Comparison of ENCODE assay signal across 19 mouse cellular contexts in genomic region chr16:32127046-32127445, GRCm38 (mm10). TPM values are rescaled to one million over a fixed set of nuclear protein-coding genes. Genes with fewer than 3 reads are reported as not detected.
DNase-seq lines count a peak whose midpoint lies in the region; ATAC-seq and TF ChIP-seq lines count a peak whose summit lies in the region.
"Had no signal": no experiment of that assay in that cellular context is flagged by ENCODE, and none has a peak within 500 bp of the region (broad histone marks: within the 10 kb centered on the region; RNA-seq: fewer than 3 reads in every experiment).

No protein-coding gene starts in this region.

- peak; percentile 19 for DNase-seq in adrenal gland, postnatal 14 days
- no peak for DNase-seq in adrenal gland, postnatal 25 days
- peak; percentile 18 for DNase-seq in heart, postnatal 0 days (ENCODE audit: low spot score)
- no peak for DNase-seq in heart, postnatal 4 days
- DNase-seq in lung, adult 2 months: no peak
- DNase-seq in urinary bladder, adult 18-20 months (ENCODE audit: low spot score in 2 of 2): no peak
- DNase-seq in ovary, adult 18-20 months (ENCODE audit: low spot score): no peak
- DNase-seq: cerebellum, adult 11-12 months; right cerebral cortex, postnatal 4 days had no signal

- no peak overlapping the region for H3K9ac ChIP-seq in heart, postnatal 0 days (replicated peaks; ENCODE audit: low read depth, low read length)
- H3K9ac ChIP-seq in lung, embryonic 15.5 days: no peak overlapping the region
- H3K9ac ChIP-seq: forebrain, embryonic 13.5 days; hindbrain, embryonic 12.5 days; limb, embryonic 13.5 days; neural tube, embryonic 13.5 days had no signal

- H3K36me3 ChIP-seq in heart, postnatal 0 days (replicated peaks; ENCODE audit: control insufficient read depth, insufficient read depth, low read length): no peaks in the 10 kb centered on the region
- no peaks in the 10 kb centered on the region for H3K36me3 ChIP-seq in lung, embryonic 15.5 days
- H3K36me3 ChIP-seq: hindbrain, embryonic 12.5 days; limb, embryonic 13.5 days; neural tube, embryonic 13.5 days had no signal

- H3K4me2 ChIP-seq in heart, postnatal 0 days (ENCODE audit: low read depth, low read length): no peak overlapping the region
- no peak overlapping the region for H3K4me2 ChIP-seq in lung, embryonic 15.5 days
- H3K4me2 ChIP-seq: forebrain, embryonic 13.5 days; hindbrain, embryonic 12.5 days; limb, embryonic 13.5 days; neural tube, embryonic 13.5 days had no signal

- H3K4me3 ChIP-seq in heart, postnatal 0 days (ENCODE audit: low read depth, low read length): no peak overlapping the region
- no peak overlapping the region for H3K4me3 ChIP-seq in lung, embryonic 15.5 days
- no peak overlapping the region for H3K4me3 ChIP-seq in lung, adult 2 months (replicated peaks; ENCODE audit: extremely low read depth, low read depth, low read length)
- H3K4me3 ChIP-seq: forebrain, embryonic 13.5 days; hindbrain, embryonic 12.5 days; left cerebral cortex, adult 2 months; limb, embryonic 13.5 days; neural tube, embryonic 13.5 days had no signal

- 0 out of 2 replicates have a peak, but pooled peaks cover 10% of the 10 kb centered on the region for H3K4me1 ChIP-seq in heart, postnatal 0 days (ENCODE audit: control insufficient read depth, insufficient read depth)
- H3K4me1 ChIP-seq in lung, embryonic 15.5 days: peaks cover 4% of the 10 kb centered on the region; the same call in 1 of the 2 replicates
- H3K4me1 ChIP-seq in lung, adult 2 months (ENCODE audit: control insufficient read depth, insufficient read depth, low read length): peaks cover 12% of the 10 kb centered on the region
- H3K4me1 ChIP-seq: forebrain, embryonic 13.5 days; hindbrain, embryonic 12.5 days; limb, embryonic 13.5 days; neural tube, embryonic 13.5 days had no signal

- peak; percentile 43; the same call in 1 of the 2 replicates for ATAC-seq in heart, postnatal 0 days (ENCODE audit: insufficient read depth, low read depth)
- ATAC-seq in lung, embryonic 15.5 days (ENCODE audit: borderline replicate concordance, extremely low read depth, low FRiP score, low TSS enrichment): peak; percentile 58
- ATAC-seq: activated CD4-positive, CD25-positive, alpha-beta regulatory T cell, adult 4 months; forebrain, embryonic 13.5 days had no signal

- TF ChIP-seq EP300 in heart, postnatal 0 days (IDR thresholded peaks at IDR 0.05; ENCODE audit: low read depth): no peak

- no peak for TF ChIP-seq POLR2A in lung, adult 2 months (IDR thresholded peaks at IDR 0.05; ENCODE audit: borderline replicate concordance, extremely low read depth, low read depth, low read length)

- no peaks in the 10 kb centered on the region for H3K27me3 ChIP-seq in heart, postnatal 0 days (ENCODE audit: control insufficient read depth, insufficient read depth, low read length)
- H3K27me3 ChIP-seq in lung, embryonic 15.5 days: no peaks in the 10 kb centered on the region
- H3K27me3 ChIP-seq: forebrain, embryonic 13.5 days; hindbrain, embryonic 12.5 days; limb, embryonic 13.5 days; neural tube, embryonic 13.5 days had no signal

- TF ChIP-seq CTCF in heart, postnatal 0 days (IDR thresholded peaks at IDR 0.05; ENCODE audit: low read depth): no peak
- TF ChIP-seq CTCF in lung, adult 2 months (IDR thresholded peaks at IDR 0.05; ENCODE audit: insufficient read depth, low read length): no peak

- H3K9me3 ChIP-seq in heart, postnatal 0 days (replicated peaks; ENCODE audit: control insufficient read depth, low read length): no peaks in the 10 kb centered on the region
- H3K9me3 ChIP-seq in lung, embryonic 15.5 days: no peaks in the 10 kb centered on the region
- H3K9me3 ChIP-seq: forebrain, embryonic 13.5 days; hindbrain, embryonic 12.5 days; limb, embryonic 13.5 days; neural tube, embryonic 13.5 days had no signal

- peak overlapping the region; percentile 32 for H3K27ac ChIP-seq in heart, postnatal 0 days (ENCODE audit: low read depth)
- H3K27ac ChIP-seq in lung, embryonic 15.5 days: peak overlapping the region; percentile 73
- H3K27ac ChIP-seq: forebrain, embryonic 13.5 days; hindbrain, embryonic 12.5 days; left cerebral cortex, adult 2 months; limb, embryonic 13.5 days; neural tube, embryonic 13.5 days had no signal

- WGBS in heart, postnatal 0 days: 73% methylated on average over 4 of the region's 4 CpGs
- WGBS in lung, embryonic 15.5 days: 62% methylated on average over 4 of the region's 4 CpGs
- WGBS in lung, adult 2 months: 47% methylated on average over 4 of the region's 4 CpGs

RNA-seq across cellular contexts. Expression of gene Cep19, which starts 27.4 kb away (rescaled TPM):
- total RNA-seq in adrenal gland, postnatal 14 days (2021): 9.9 and 11.3 TPM in 2 replicates
- total RNA-seq in adrenal gland, postnatal 25 days (2021): 13.5 and 15.7 TPM in 2 replicates
- 4.2 and 12.1 TPM in 2 replicates for total RNA-seq in heart, postnatal 0 days (2014; rRNA removed; ENCODE audit: low replicate concordance)
- polyA plus RNA-seq in heart, postnatal 0 days (2015; fragmentation: Nextera tagmentation; extraction: Ambion mirVana): 19.6 and 20.1 TPM in 2 replicates
- 1 to 10 TPM; 9.8 to 9.9 TPM for total RNA-seq in heart, postnatal 4 days (2021)
- polyA plus RNA-seq in lung, embryonic 15.5 days (2015; fragmentation: Nextera tagmentation; extraction: Ambion mirVana): 29.8 and 30.3 TPM in 2 replicates
- polyA plus RNA-seq in lung, adult 2 months (2012; rRNA removed): 7.8 and 9.2 TPM in 2 replicates

RNA-seq across cellular contexts. Expression of gene Pigx, which starts 27.5 kb away (rescaled TPM):
- total RNA-seq in adrenal gland, postnatal 14 days (2021): 36.8 and 37.7 TPM in 2 replicates
- 29.8 and 33.6 TPM in 2 replicates for total RNA-seq in adrenal gland, postnatal 25 days (2021)
- 35.8 and 44.9 TPM in 2 replicates for total RNA-seq in heart, postnatal 0 days (2014; rRNA removed; ENCODE audit: low replicate concordance)
- polyA plus RNA-seq in heart, postnatal 0 days (2015; fragmentation: Nextera tagmentation; extraction: Ambion mirVana): 61.0 and 63.7 TPM in 2 replicates
- 10 to 100 TPM; 26.2 to 29.6 TPM for total RNA-seq in heart, postnatal 4 days (2021)
- polyA plus RNA-seq in lung, embryonic 15.5 days (2015; fragmentation: Nextera tagmentation; extraction: Ambion mirVana): 88.9 and 95.6 TPM in 2 replicates
- 19.6 and 20.0 TPM in 2 replicates for polyA plus RNA-seq in lung, adult 2 months (2012; rRNA removed)

RNA-seq across cellular contexts. Expression of gene Nrros, which starts 38.3 kb away (rescaled TPM):
- 8.0 and 17.4 TPM in 2 replicates for total RNA-seq in adrenal gland, postnatal 14 days (2021)
- total RNA-seq in adrenal gland, postnatal 25 days (2021): 6.1 and 8.9 TPM in 2 replicates
- 13.4 and 16.6 TPM in 2 replicates for total RNA-seq in heart, postnatal 0 days (2014; rRNA removed; ENCODE audit: low replicate concordance)
- 6.1 and 6.8 TPM in 2 replicates for polyA plus RNA-seq in heart, postnatal 0 days (2015; fragmentation: Nextera tagmentation; extraction: Ambion mirVana)
- total RNA-seq in heart, postnatal 4 days (2021): 1 to 10 TPM; 6.0 to 6.7 TPM
- polyA plus RNA-seq in lung, embryonic 15.5 days (2015; fragmentation: Nextera tagmentation; extraction: Ambion mirVana): 39.6 and 45.8 TPM in 2 replicates
- 40.6 and 40.9 TPM in 2 replicates for polyA plus RNA-seq in lung, adult 2 months (2012; rRNA removed)

RNA-seq across cellular contexts. Expression of gene Pak2, which starts 47.9 kb away (rescaled TPM):
- 58.2 and 64.3 TPM in 2 replicates for total RNA-seq in adrenal gland, postnatal 14 days (2021)
- total RNA-seq in adrenal gland, postnatal 25 days (2021): 57.0 and 59.5 TPM in 2 replicates
- total RNA-seq in heart, postnatal 0 days (2014; rRNA removed; ENCODE audit: low replicate concordance): 21.3 and 25.8 TPM in 2 replicates
- 16.3 and 19.1 TPM in 2 replicates for polyA plus RNA-seq in heart, postnatal 0 days (2015; fragmentation: Nextera tagmentation; extraction: Ambion mirVana)
- total RNA-seq in heart, postnatal 4 days (2021): 10 to 100 TPM; 45.7 to 46.8 TPM
- 33.2 and 35.7 TPM in 2 replicates for polyA plus RNA-seq in lung, embryonic 15.5 days (2015; fragmentation: Nextera tagmentation; extraction: Ambion mirVana)
- polyA plus RNA-seq in lung, adult 2 months (2012; rRNA removed): 19.2 and 22.5 TPM in 2 replicates

RNA-seq across cellular contexts. Expression of gene Bex6, which starts 52.6 kb away (rescaled TPM):
- total RNA-seq in adrenal gland, postnatal 14 days (2021): not detected in 2 replicates
- not detected in 2 replicates for total RNA-seq in adrenal gland, postnatal 25 days (2021)
- total RNA-seq in heart, postnatal 0 days (2014; rRNA removed; ENCODE audit: low replicate concordance): not detected in 2 replicates
- not detected in 2 replicates for polyA plus RNA-seq in heart, postnatal 0 days (2015; fragmentation: Nextera tagmentation; extraction: Ambion mirVana)
- total RNA-seq in heart, postnatal 4 days (2021): not detected
- 0.20 and 0.36 TPM in 2 replicates for polyA plus RNA-seq in lung, embryonic 15.5 days (2015; fragmentation: Nextera tagmentation; extraction: Ambion mirVana)
- not detected in 2 replicates for polyA plus RNA-seq in lung, adult 2 months (2012; rRNA removed)
- total RNA-seq: layer of hippocampus, adult 8-10 months; left cerebral cortex, adult 2 months had no signal
- polyA plus RNA-seq: activated CD4-positive, CD25-positive, alpha-beta regulatory T cell, adult 4 months; forebrain, embryonic 13.5 days; gonadal fat pad, adult 2 months; hindbrain, embryonic 12.5 days; intestine, embryonic 14.5 days; limb, embryonic 13.5 days; neural tube, embryonic 13.5 days had no signal

Comparison
In these comparisons a context has a peak if more than half of its experiments do, and no peak if none do; other contexts are left out.
1. DNase-seq: peak in adrenal gland, postnatal 14 days (single experiment) and heart, postnatal 0 days (single experiment); none in adrenal gland, postnatal 25 days (single experiment), heart, postnatal 4 days (single experiment), lung, adult 2 months (single experiment), urinary bladder, adult 18-20 months (0 of 2) and ovary, adult 18-20 months (single experiment).